Mouse (Mus musculus) MEL (cell line): ENCODE data around the gene Olfr1012. TPM values are rescaled to one million over a fixed set of nuclear protein-coding genes. Genes with fewer than 3 reads are reported as not detected.

ENCODE experiments used
- DNase-seq: peaks from one replicate; pipeline ENCODE4 v3.0.0; 2011; ENCODE audit warnings: low read depth, low spot score
- H3K27ac ChIP-seq: 2 replicates; pipeline ENCODE4 v1.5.1; 2012; ENCODE audit warnings: low read depth, mild to moderate bottlenecking, control low read depth, low read length, moderate library complexity; ENCODE audit not compliant: control insufficient read depth
- H3K27me3 ChIP-seq, 2 experiments: fragments of 150-350 bp in 1 of 2; sonication (generic) in 1 of 2; 2 replicates each; pipeline ENCODE4 v1.6.1; 2012; ENCODE audit warnings: low read length in 2 of 2, mild to moderate bottlenecking in 2 of 2, improper control_type of control experiment in 1 of 2, moderate library complexity in 1 of 2; ENCODE audit not compliant: insufficient read depth in 2 of 2, control insufficient read depth in 1 of 2
- H3K36me3 ChIP-seq, 2 experiments: 2 replicates each; pipeline ENCODE4 v1.6.1; 2012 to 2014; ENCODE audit warnings: low read length in 2 of 2, improper control_type of control experiment in 1 of 2, inconsistent platforms in 1 of 2, mild to moderate bottlenecking in 1 of 2; ENCODE audit not compliant: insufficient read depth in 2 of 2, control insufficient read depth in 1 of 2
- H3K4me1 ChIP-seq, 2 experiments: fragments of 150-350 bp in 1 of 2; sonication (generic) in 1 of 2; 2 replicates each; pipeline ENCODE4 v1.6.1; 2012; ENCODE audit warnings: low read length in 2 of 2, improper control_type of control experiment in 1 of 2, mild to moderate bottlenecking in 1 of 2; ENCODE audit not compliant: insufficient read depth in 2 of 2, control insufficient read depth in 1 of 2
- H3K4me3 ChIP-seq, 2 experiments: fragments of 150-350 bp in 1 of 2; sonication (generic) in 1 of 2; 2 replicates each; pipeline ENCODE4 v1.5.1; 2012; ENCODE audit warnings: low read depth in 2 of 2, low read length in 2 of 2, mild to moderate bottlenecking in 2 of 2, moderate library complexity in 2 of 2, control low read depth in 1 of 2, improper control_type of control experiment in 1 of 2; ENCODE audit not compliant: control insufficient read depth in 1 of 2, insufficient read depth in 1 of 2
- H3K79me2 ChIP-seq: 2 replicates; pipeline ENCODE4 v1.6.1; 2012; ENCODE audit warnings: mild to moderate bottlenecking, low read length, moderate library complexity; ENCODE audit not compliant: control insufficient read depth, poor library complexity, insufficient read depth
- H3K9ac ChIP-seq: 2 replicates; pipeline ENCODE4 v1.6.1; 2012; ENCODE audit warnings: low read depth, mild to moderate bottlenecking, control low read depth, low read length, moderate library complexity; ENCODE audit not compliant: control insufficient read depth, poor library complexity, severe bottlenecking
- H3K9me3 ChIP-seq: fragments of 150-350 bp; sonication (generic); replicated peaks from 2 replicates; pipeline ENCODE4 v1.6.1; 2012; ENCODE audit warnings: mild to moderate bottlenecking, low read length, improper control_type of control experiment, moderate library complexity; ENCODE audit not compliant: insufficient read depth
- BHLHE40 ChIP-seq: IDR thresholded peaks from 2 replicates; pipeline ENCODE4 v1.6.1; 2012; ENCODE audit warnings: low read depth, mild to moderate bottlenecking, inconsistent platforms, low read length, improper control_type of control experiment, borderline replicate concordance
- CHD1 ChIP-seq: IDR thresholded peaks from 2 replicates; pipeline ENCODE4 v1.6.1; 2012; ENCODE audit warnings: low read depth, mild to moderate bottlenecking, inconsistent platforms, low read length, improper control_type of control experiment
- ELF1 ChIP-seq: IDR thresholded peaks from 2 replicates; pipeline ENCODE4 v1.6.1; 2014; ENCODE audit warnings: low read depth, mild to moderate bottlenecking, inconsistent platforms, low read length, improper control_type of control experiment, moderate library complexity
- HCFC1 ChIP-seq: IDR thresholded peaks from 2 replicates; pipeline ENCODE4 v1.6.1; 2012; ENCODE audit warnings: low read depth, mild to moderate bottlenecking, inconsistent platforms, low read length, improper control_type of control experiment, moderate library complexity
- JUND ChIP-seq: IDR thresholded peaks from 2 replicates; pipeline ENCODE4 v1.6.1; 2011; ENCODE audit warnings: low read depth, mild to moderate bottlenecking, improper control_type of control experiment, low read length
- KAT2A ChIP-seq: conservative IDR thresholded peaks from 2 replicates; pipeline ENCODE4 v1.6.1; 2012; ENCODE audit warnings: low read depth, low read length, improper control_type of control experiment, inconsistent platforms
- MAFK ChIP-seq: IDR thresholded peaks from 2 replicates; pipeline ENCODE4 v1.6.1; 2011; ENCODE audit warnings: low read depth, mild to moderate bottlenecking, low read length, improper control_type of control experiment, borderline replicate concordance
- MAX ChIP-seq: IDR thresholded peaks from 2 replicates; pipeline ENCODE4 v1.6.1; 2011; ENCODE audit warnings: low read length, improper control_type of control experiment
- MAZ ChIP-seq: IDR thresholded peaks from 2 replicates; pipeline ENCODE4 v1.6.1; 2012; ENCODE audit warnings: low read depth, mild to moderate bottlenecking, inconsistent platforms, low read length, improper control_type of control experiment
- MYC ChIP-seq: IDR thresholded peaks from 2 replicates; pipeline ENCODE4 v1.6.1; 2011; ENCODE audit warnings: low read depth, mild to moderate bottlenecking, low read length, improper control_type of control experiment, moderate library complexity
- POLR2AphosphoS2 ChIP-seq: IDR thresholded peaks from 2 replicates; pipeline ENCODE4 v1.6.1; 2011; ENCODE audit warnings: low read length, improper control_type of control experiment
- POLR2AphosphoS5 ChIP-seq: IDR thresholded peaks from 2 replicates; pipeline ENCODE4 v1.6.1; 2012; ENCODE audit warnings: low read depth, borderline replicate concordance, mild to moderate bottlenecking, inconsistent platforms, low read length, moderate library complexity, mixed read lengths
- RAD21 ChIP-seq: IDR thresholded peaks from 2 replicates; pipeline ENCODE4 v1.6.1; 2011; ENCODE audit warnings: mild to moderate bottlenecking, low read depth, low read length, improper control_type of control experiment
- SMC3 ChIP-seq: IDR thresholded peaks from 2 replicates; pipeline ENCODE4 v1.6.1; 2011; ENCODE audit warnings: low read depth, low read length, improper control_type of control experiment
- TCF12 ChIP-seq: IDR thresholded peaks from 2 replicates; pipeline ENCODE4 v1.6.1; 2014; ENCODE audit warnings: low read depth, mild to moderate bottlenecking, inconsistent platforms, low read length, improper control_type of control experiment, moderate library complexity
- USF2 ChIP-seq, 2 experiments: IDR thresholded peaks; 2 replicates each; pipeline ENCODE4 v1.6.1; 2011 to 2012; ENCODE audit warnings: improper control_type of control experiment in 2 of 2, low read length in 2 of 2, borderline replicate concordance in 1 of 2, inconsistent platforms in 1 of 2, low read depth in 1 of 2, mild to moderate bottlenecking in 1 of 2; ENCODE audit not compliant: insufficient read depth in 1 of 2
- ZC3H11A ChIP-seq: IDR thresholded peaks from 2 replicates; pipeline ENCODE4 v1.6.1; 2012; ENCODE audit warnings: low read depth, mild to moderate bottlenecking, inconsistent platforms, low read length, improper control_type of control experiment
- polyA plus RNA-seq, 2 experiments: library from polyadenylated mRNA; stranded (reverse) in 1 of 2; unstranded in 1 of 2; fragments of >175 nt in 1 of 2; fragments of >200 nt in 1 of 2; gene quantifications; 2 replicates each; pipeline versions ENCODE4 v1.2.1 to v1.2.4; 2012; ENCODE audit warnings: low replicate concordance in 2 of 2, low read depth in 1 of 2; ENCODE audit not compliant: insufficient read length in 2 of 2, insufficient read depth in 1 of 2, missing spikeins in 1 of 2
- total RNA-seq: library from RNA; depleted of rRNA; stranded (reverse); fragments of 300-350 nt; gene quantifications from 2 replicates; pipeline ENCODE4 v1.2.3, GENCODE M21; 2012

Gene Olfr1012
- total and polyA plus RNA-seq, 3 experiments = not detected

DNA sequence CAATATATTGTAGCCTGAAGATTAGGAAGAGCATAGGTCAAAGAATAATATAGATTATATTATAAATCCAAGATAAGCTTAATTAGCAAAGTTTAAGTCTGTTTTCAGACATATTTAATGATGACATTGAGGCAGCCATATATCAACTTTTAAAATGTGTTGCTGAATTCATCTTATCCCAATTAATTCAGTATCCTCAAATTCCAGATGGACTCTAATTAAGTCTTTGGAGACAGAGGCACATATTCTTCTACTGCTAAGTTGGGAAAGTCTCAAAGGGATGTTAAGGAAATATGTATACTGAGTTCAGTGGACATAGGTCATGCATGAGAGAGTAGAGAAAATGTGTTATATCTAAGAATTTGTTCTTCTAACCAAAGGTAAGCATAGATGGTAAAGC lies 19.2 kb upstream of the Olfr1012 start, which contains the start of gene Olfr1015:
Olfr1015 (plus strand) TSS at position 301 of the 400 bp plus-strand sequence.
- Histone ChIP-seq H3K4me1 (no peaks in the 10 kb centered on the region), H3K27me3 (no peaks in the 10 kb centered on the region), H3K4me3 (no peak within 1 kb of the TSS), H3K79me2 (no peaks in the 10 kb centered on the region), H3K36me3 (no peaks in the 10 kb centered on the region), H3K9ac (no peak within 1 kb of the TSS), H3K27ac (no peak within 1 kb of the TSS), H3K9me3 (no peaks in the 10 kb centered on the region)
- DNase-seq = no peak
- TF ChIP-seq SMC3 (no peak), USF2 (IDR thresholded peaks at IDR 0.05; ENCODE audit: borderline replicate concordance in 1 of 2, insufficient read depth in 1 of 2, low read depth in 1 of 2, low read length in 2 of 2) (no peak), TCF12 (no peak), JUND (no peak), HCFC1 (no peak), MAZ (no peak), POLR2AphosphoS2 (no peak)

DNA sequence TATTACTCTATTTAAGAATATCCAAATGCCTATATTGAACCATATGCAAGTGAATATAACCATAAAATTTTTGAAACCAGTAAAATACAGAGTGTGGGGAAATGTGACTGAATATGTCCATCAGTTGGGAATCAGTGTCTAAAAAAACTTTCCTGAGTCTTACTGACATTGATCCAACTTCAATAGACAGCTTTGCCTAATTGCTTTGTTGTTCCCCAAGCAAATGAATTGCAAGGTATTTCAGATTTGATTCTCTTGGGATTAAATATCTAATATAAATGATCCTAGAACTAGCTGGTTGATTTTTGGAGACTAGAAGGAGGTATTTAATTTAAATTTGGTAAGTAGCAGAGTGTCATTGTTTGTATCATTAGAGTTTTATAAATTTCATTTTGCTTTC lies 9.8 kb upstream of the Olfr1012 start, which contains the start of gene Olfr1014:
Olfr1014 (plus strand) TSS at position 301 of the 400 bp plus-strand sequence.
- no peaks in the 10 kb centered on the region for H3K4me1 ChIP-seq
- DNase-seq = no peak
- TF ChIP-seq ZC3H11A (no peak), CHD1 (no peak), MAX (no peak)
- H3K9ac ChIP-seq = no peak within 1 kb of the TSS
- no peaks in the 10 kb centered on the region for H3K27me3 ChIP-seq
- H3K79me2 ChIP-seq = no peaks in the 10 kb centered on the region
- H3K27ac ChIP-seq = no peak within 1 kb of the TSS
- H3K4me3 ChIP-seq = no peak within 1 kb of the TSS
- H3K9me3 ChIP-seq = no peaks in the 10 kb centered on the region
- no peaks in the 10 kb centered on the region for H3K36me3 ChIP-seq

DNA sequence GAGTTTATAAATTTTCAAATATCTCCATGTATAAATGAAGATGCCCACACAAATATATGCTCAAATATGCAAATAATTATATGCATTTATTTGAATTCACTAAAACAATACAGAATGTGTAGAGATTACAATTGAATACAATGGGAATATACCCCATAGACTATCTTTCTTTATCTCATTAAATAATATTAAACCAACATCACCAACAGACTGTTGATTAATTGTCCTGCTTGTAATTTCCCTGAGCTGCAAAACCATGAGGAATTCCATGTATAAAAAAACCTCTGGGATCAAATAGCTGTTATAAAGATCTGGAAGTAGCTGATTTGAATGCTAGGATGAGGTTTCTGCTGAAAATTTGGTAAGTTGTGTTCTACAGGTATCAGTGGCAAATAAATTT lies 4.2 kb upstream of the Olfr1012 start, which contains the start of gene Olfr1013:
Olfr1013 (plus strand) TSS at position 301 of the 400 bp plus-strand sequence.
- Histone ChIP-seq H3K4me3 (no peak within 1 kb of the TSS), H3K36me3 (no peaks in the 10 kb centered on the region), H3K27me3 (no peaks in the 10 kb centered on the region), H3K27ac (no peak within 1 kb of the TSS), H3K4me1 (no peaks in the 10 kb centered on the region), H3K9me3 (no peaks in the 10 kb centered on the region), H3K9ac (no peak within 1 kb of the TSS), H3K79me2 (no peaks in the 10 kb centered on the region)
- TF ChIP-seq POLR2AphosphoS5 = no peak
- TF ChIP-seq RAD21 = no peak
- TF ChIP-seq MAX = no peak
- no peak for TF ChIP-seq HCFC1
- no peak for TF ChIP-seq MYC
- TF ChIP-seq BHLHE40 = no peak
- no peak for TF ChIP-seq ELF1
- no peak for TF ChIP-seq KAT2A
- no peak for TF ChIP-seq MAFK
- DNase-seq = no peak
